Mouse (Mus musculus): Measurements from ENCODE around the gene Opn1sw. TPM values are rescaled to one million over a fixed set of nuclear protein-coding genes. Genes with fewer than 3 reads are reported as not detected.
A peak's percentile ranks its signal among the peaks of the same experiment; 100 is the strongest.
"Not testable (repeated sequence)": the region's sequence is repeated elsewhere in the genome, so short reads cannot be mapped to it uniquely, and the experiment has no call there.

Gene Opn1sw
- polyA plus RNA-seq, 1 experiment from 2014 or later: 0.29 TPM

DNA sequence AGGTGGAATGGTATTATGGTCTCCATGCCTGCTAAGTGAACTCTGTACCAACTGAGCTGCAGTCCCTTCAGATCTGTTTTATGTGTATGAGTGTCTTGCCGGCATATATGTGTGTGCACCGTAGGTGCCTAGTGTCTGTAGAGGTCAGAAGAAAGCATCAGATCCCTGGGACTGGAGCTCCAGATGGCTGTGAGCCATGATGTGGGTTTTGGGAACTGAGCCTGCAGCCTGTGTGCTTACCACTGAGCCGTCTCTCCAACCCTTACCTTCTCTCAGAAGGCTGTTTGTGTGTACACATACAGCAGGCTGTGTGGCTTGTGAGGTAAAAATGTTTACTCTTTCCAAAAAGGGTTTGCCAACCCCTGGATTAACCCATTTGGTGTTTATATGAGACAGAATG, 28.9 kb downstream of the Opn1sw start:
- H3K9ac ChIP-seq: no peak overlapping the region
- H3K4me2 ChIP-seq (replicated peaks): no peak overlapping the region
- H3K36me3 ChIP-seq: 0 out of 2 replicates have a peak, but pooled peaks cover 6% of the 10 kb centered on the region
- H3K27me3 ChIP-seq (replicated peaks): no peaks in the 10 kb centered on the region
- no peaks in the 10 kb centered on the region for H3K9me3 ChIP-seq
- 85% methylated on average over 3 of the region's 3 CpGs for WGBS
- H3K4me3 ChIP-seq (replicated peaks): no peak overlapping the region
- no peak overlapping the region for H3K27ac ChIP-seq
- no peaks in the 10 kb centered on the region for H3K4me1 ChIP-seq (replicated peaks)
- ATAC-seq: no peak

DNA sequence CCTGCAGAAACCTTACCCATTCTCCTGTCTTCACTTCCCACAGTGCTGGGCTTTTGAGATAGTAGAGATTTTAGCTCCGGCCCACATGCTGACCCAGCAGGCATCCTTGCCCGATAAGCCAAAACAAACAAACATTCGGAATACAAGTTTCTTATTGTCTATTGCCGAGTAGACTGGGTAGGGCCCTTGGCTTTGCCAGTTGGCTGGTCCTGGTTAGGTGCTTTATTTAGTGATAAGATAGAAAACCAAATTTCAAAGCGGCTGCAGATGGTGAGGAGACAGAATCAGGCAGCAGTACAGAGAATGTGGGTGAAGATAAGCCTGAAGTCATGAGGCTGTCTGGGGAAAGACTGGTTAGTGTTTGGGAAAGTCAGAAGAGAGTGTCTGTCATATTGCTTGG, 35.5 kb downstream of the Opn1sw start:
- H3K27me3 ChIP-seq (replicated peaks): no peaks in the 10 kb centered on the region
- no peak overlapping the region for H3K4me2 ChIP-seq (replicated peaks)
- no peak for ATAC-seq
- H3K4me3 ChIP-seq (replicated peaks): no peak overlapping the region
- 0 out of 2 replicates have a peak, but pooled peaks cover 2% of the 10 kb centered on the region for H3K4me1 ChIP-seq (replicated peaks)
- H3K9me3 ChIP-seq: no peaks in the 10 kb centered on the region
- H3K36me3 ChIP-seq: no peaks in the 10 kb centered on the region
- WGBS: 54% methylated on average over 5 of the region's 5 CpGs
- no peak overlapping the region for H3K27ac ChIP-seq
- no peak overlapping the region for H3K9ac ChIP-seq

DNA sequence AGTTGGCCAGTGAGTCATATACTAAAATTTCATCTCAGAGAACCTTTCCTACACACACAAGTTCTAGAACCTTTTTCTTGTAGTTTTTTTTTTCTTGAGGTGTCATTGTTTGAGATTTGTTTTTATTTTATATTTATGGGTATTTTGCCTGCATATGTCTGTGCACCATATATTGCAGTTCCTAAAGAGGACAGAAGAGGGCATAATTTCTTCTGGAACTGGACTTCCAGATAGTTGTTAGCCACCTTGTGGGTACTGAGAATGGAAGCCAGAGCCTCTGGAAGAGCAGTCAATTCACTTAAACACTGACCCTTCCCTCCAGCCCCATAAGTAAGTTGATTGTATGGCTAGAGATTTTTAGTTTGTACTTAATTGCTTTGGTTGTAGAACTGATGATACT, 36.7 kb downstream of the Opn1sw start:
- H3K36me3 ChIP-seq: no peaks in the 10 kb centered on the region
- no peak for ATAC-seq
- H3K4me3 ChIP-seq (replicated peaks): no peak overlapping the region
- H3K4me2 ChIP-seq (replicated peaks): no peak overlapping the region
- no peak overlapping the region for H3K9ac ChIP-seq
- H3K9me3 ChIP-seq: no peaks in the 10 kb centered on the region
- H3K27me3 ChIP-seq (replicated peaks): no peaks in the 10 kb centered on the region
- 0 out of 2 replicates have a peak, but pooled peaks cover 2% of the 10 kb centered on the region for H3K4me1 ChIP-seq (replicated peaks)
- H3K27ac ChIP-seq: no peak overlapping the region

DNA sequence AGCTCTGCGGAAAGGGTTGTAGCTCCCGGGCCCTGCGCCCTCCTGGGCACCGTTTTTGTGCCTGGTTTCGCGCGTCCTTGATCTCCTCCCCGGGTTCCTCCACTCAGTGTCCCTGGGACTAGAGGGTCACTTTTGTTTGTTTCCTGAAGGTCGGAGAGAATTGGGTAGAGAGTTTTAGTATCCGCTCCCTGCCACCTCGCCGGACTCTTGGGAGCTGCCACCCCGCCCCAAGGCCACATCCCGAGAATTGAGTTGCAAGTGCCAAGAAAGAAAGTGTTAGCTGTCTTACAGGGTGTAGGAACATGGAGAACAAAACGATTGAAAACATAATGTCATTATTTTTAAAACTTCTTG, 39.9 kb downstream of the Opn1sw start:
- H3K36me3 ChIP-seq: no peaks in the 10 kb centered on the region
- no peaks in the 10 kb centered on the region for H3K27me3 ChIP-seq (replicated peaks)
- WGBS: 0% methylated on average over 15 of the region's 15 CpGs
- peak overlapping the region; percentile 75 for H3K27ac ChIP-seq
- peak; percentile 3; the same call in 1 of the 2 replicates for ATAC-seq
- H3K4me2 ChIP-seq (replicated peaks): peak overlapping the region; percentile 55
- peak overlapping the region; percentile 68 for H3K4me3 ChIP-seq (replicated peaks)
- no peaks in the 10 kb centered on the region for H3K9me3 ChIP-seq
- H3K9ac ChIP-seq: peak overlapping the region; percentile 81
- H3K4me1 ChIP-seq (replicated peaks): 0 out of 2 replicates have a peak, but pooled peaks cover 2% of the 10 kb centered on the region

DNA sequence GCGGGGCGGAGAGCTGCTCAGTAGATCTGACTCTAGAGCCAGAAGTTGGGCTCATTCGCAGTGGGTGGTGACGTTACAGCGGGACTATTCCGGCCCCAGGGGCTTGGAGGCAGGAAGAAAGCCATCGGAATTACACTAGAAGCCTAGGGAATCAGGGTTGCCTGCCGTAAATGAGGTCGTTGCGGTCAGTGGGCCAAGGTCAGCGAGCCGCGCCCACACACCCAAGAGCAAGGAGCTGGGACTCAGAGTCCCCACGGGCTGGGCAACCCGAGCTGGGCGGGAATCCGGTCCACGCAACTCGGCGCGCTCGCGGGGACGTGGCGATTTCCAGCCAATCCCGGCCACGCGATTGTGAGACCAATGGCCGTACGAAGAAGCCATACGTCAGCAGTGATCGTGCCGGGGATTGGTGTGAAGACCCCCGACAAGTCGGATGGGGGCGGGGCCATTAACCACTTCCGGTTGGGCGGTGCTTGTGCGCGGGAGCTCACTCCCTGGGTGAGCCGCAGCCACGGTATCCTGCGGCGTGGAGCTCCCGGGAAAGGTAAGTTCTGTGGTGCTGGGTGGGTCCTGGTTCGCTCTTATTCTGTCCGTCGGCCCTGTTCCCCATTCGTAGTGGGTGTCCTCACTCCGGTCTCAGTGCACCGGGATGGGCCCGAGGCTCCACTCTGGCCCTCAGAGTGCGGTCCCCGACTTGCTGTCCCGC, 40.5 kb downstream of the Opn1sw start, which contains the start of gene Calu:
Calu (plus strand) TSS at position 405 of the 706 bp plus-strand sequence.
- H3K36me3 ChIP-seq: no peaks in the 10 kb centered on the region
- H3K4me3 ChIP-seq (replicated peaks): peak within 1 kb of the TSS; percentile 68
- WGBS: 0% methylated on average over 55 of the region's 55 CpGs
- peak; percentile 100 for ATAC-seq
- H3K4me1 ChIP-seq (replicated peaks): 0 out of 2 replicates have a peak, but pooled peaks cover 2% of the 10 kb centered on the region
- H3K27ac ChIP-seq: peak within 1 kb of the TSS; percentile 87
- peak within 1 kb of the TSS; percentile 81 for H3K9ac ChIP-seq
- H3K9me3 ChIP-seq: no peaks in the 10 kb centered on the region
- H3K27me3 ChIP-seq (replicated peaks): no peaks in the 10 kb centered on the region
- H3K4me2 ChIP-seq (replicated peaks): peak within 1 kb of the TSS; percentile 59

DNA sequence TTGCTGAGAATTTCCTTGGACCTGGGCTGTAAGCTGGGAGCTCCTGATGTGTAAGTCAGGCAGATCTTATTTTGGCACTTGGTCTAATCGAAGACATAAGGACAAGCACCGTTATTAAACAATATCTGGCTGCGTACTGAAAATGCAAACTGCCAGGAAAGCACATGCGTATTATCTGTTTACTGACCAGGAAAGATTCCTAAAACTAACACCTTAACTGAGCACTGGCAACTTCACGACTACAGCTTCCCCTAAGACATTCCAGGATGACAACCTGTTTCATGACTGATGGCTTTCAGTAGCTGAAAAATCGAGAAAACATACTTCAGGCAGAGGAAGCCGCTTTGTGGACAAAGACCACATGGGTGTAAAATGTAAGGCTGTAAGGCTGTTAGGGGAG, 41.1 kb downstream of the Opn1sw start:
- Histone ChIP-seq H3K9ac (peak overlapping the region; percentile 65), H3K36me3 (no peaks in the 10 kb centered on the region), H3K27me3 (replicated peaks) (no peaks in the 10 kb centered on the region), H3K4me2 (replicated peaks) (peak overlapping the region; percentile 59), H3K4me1 (replicated peaks) (0 out of 2 replicates have a peak, but pooled peaks cover 2% of the 10 kb centered on the region), H3K4me3 (replicated peaks) (peak overlapping the region; percentile 68), H3K9me3 (no peaks in the 10 kb centered on the region), H3K27ac (peak overlapping the region; percentile 87)
- no peak for ATAC-seq
- 34% methylated on average over 7 of the region's 7 CpGs for WGBS

DNA sequence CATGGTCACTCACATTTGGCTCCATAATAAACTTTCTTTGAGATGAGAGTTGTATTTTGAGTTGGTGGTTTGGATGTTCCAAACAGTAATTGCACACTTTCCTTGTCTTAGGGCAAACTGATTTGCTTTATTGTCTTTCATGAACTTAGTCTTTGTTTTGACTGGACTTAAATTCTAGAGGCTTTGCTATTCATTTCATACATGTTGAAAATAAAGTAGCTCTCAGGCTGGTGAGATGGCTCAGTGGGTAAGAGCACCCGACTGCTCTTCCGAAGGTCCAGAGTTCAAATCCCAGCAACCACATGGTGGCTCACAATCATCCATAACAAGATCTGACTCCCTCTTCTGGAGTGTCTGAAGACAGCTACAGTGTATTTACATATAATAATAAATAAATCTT, 41.8 kb downstream of the Opn1sw start:
- H3K9ac ChIP-seq; H3K27ac ChIP-seq; H3K27me3 ChIP-seq (replicated peaks); H3K4me1 ChIP-seq (replicated peaks); H3K9me3 ChIP-seq; ATAC-seq; H3K4me2 ChIP-seq (replicated peaks); H3K36me3 ChIP-seq; H3K4me3 ChIP-seq (replicated peaks): not testable (repeated sequence)
- WGBS: 93% methylated on average over 2 of the region's 2 CpGs

- H3K4me1 ChIP-seq (replicated peaks): no peaks in the 10 kb centered on the region
- no peaks in the 10 kb centered on the region for H3K9me3 ChIP-seq
- H3K36me3 ChIP-seq: no peaks in the 10 kb centered on the region
- ATAC-seq: no peak
- H3K27ac ChIP-seq: no peak overlapping the region
- no peak overlapping the region for H3K4me3 ChIP-seq (replicated peaks)
- H3K27me3 ChIP-seq (replicated peaks): no peaks in the 10 kb centered on the region
- 53% methylated on average over 4 of the region's 4 CpGs for WGBS
- no peak overlapping the region for H3K4me2 ChIP-seq (replicated peaks)
- no peak overlapping the region for H3K9ac ChIP-seq
Measured at GRCm38 (mm10) chr6:29329514-29329913, 58.8 kb downstream of the Opn1sw start.

GRCm38 (mm10) chr6:29326961-29327360, 61.3 kb downstream of the Opn1sw start:
- no peaks in the 10 kb centered on the region for H3K9me3 ChIP-seq
- no peak overlapping the region for H3K4me2 ChIP-seq (replicated peaks)
- no peak for ATAC-seq
- H3K4me1 ChIP-seq (replicated peaks): no peaks in the 10 kb centered on the region
- no peak overlapping the region for H3K4me3 ChIP-seq (replicated peaks)
- no peaks in the 10 kb centered on the region for H3K36me3 ChIP-seq
- H3K27me3 ChIP-seq (replicated peaks): no peaks in the 10 kb centered on the region
- no peak overlapping the region for H3K27ac ChIP-seq
- WGBS: 87% methylated on average over 9 of the region's 9 CpGs
- no peak overlapping the region for H3K9ac ChIP-seq

Other genes with a start within 250 kb of the Opn1sw start
- gene Rbm28, start 223.5 kb downstream of the Opn1sw start, polyA plus RNA-seq (2015; fragmentation: Nextera tagmentation; extraction: Ambion mirVana): 24.9 and 28.4 TPM in 2 replicates
- 0.40 and 0.50 TPM in 2 replicates for gene Prrt4, start 208.9 kb downstream of the Opn1sw start, polyA plus RNA-seq (2015; fragmentation: Nextera tagmentation; extraction: Ambion mirVana)
- gene Impdh1, start 172.1 kb downstream of the Opn1sw start, polyA plus RNA-seq (2015; fragmentation: Nextera tagmentation; extraction: Ambion mirVana): 44.7 and 44.8 TPM in 2 replicates
- 32.4 and 34.6 TPM in 2 replicates for gene Hilpda, start 116.0 kb downstream of the Opn1sw start, polyA plus RNA-seq (2015; fragmentation: Nextera tagmentation; extraction: Ambion mirVana)
- 0.24 and 0.39 TPM in 2 replicates for gene Fam71f2, start 108.9 kb downstream of the Opn1sw start, polyA plus RNA-seq (2015; fragmentation: Nextera tagmentation; extraction: Ambion mirVana)
- not detected in 2 replicates for gene Fam71f1, start 69.3 kb downstream of the Opn1sw start, polyA plus RNA-seq (2015; fragmentation: Nextera tagmentation; extraction: Ambion mirVana)
- gene Calu, start 40.4 kb downstream of the Opn1sw start, polyA plus RNA-seq (2015; fragmentation: Nextera tagmentation; extraction: Ambion mirVana): 289 and 306 TPM in 2 replicates
- gene Ccdc136, start 7.8 kb upstream of the Opn1sw start, polyA plus RNA-seq (2015; fragmentation: Nextera tagmentation; extraction: Ambion mirVana): 7.4 and 7.7 TPM in 2 replicates
- gene Flnc, start 44.8 kb upstream of the Opn1sw start, polyA plus RNA-seq (2015; fragmentation: Nextera tagmentation; extraction: Ambion mirVana): 9.7 and 10.1 TPM in 2 replicates
- gene Atp6v1f, start 79.2 kb upstream of the Opn1sw start, polyA plus RNA-seq (2015; fragmentation: Nextera tagmentation; extraction: Ambion mirVana): 294 and 331 TPM in 2 replicates
- gene Atp6v1fnb, start 83.0 kb upstream of the Opn1sw start, polyA plus RNA-seq (2015; fragmentation: Nextera tagmentation; extraction: Ambion mirVana): 0.24 TPM in 1 of 2 replicates, not detected in the other
- 13.7 and 15.5 TPM in 2 replicates for gene Kcp, start 119.5 kb upstream of the Opn1sw start, polyA plus RNA-seq (2015; fragmentation: Nextera tagmentation; extraction: Ambion mirVana)
- gene Irf5, start 138.2 kb upstream of the Opn1sw start, polyA plus RNA-seq (2015; fragmentation: Nextera tagmentation; extraction: Ambion mirVana): 6.7 and 7.1 TPM in 2 replicates
- 72.6 and 78.8 TPM in 2 replicates for gene Tnpo3, start 221.4 kb upstream of the Opn1sw start, polyA plus RNA-seq (2015; fragmentation: Nextera tagmentation; extraction: Ambion mirVana)